Mouse (Mus musculus) embryonic facial prominence, embryonic 11.5 days (tissue): Measurements from ENCODE around the gene Foxj3. TPM values are rescaled to one million over a fixed set of nuclear protein-coding genes. Genes with fewer than 3 reads are reported as not detected.
"Not testable (repeated sequence)": the region's sequence is repeated elsewhere in the genome, so short reads cannot be mapped to it uniquely, and the experiment has no call there.

Experiments
- ATAC-seq: fragments of 200-750 bp; cut with Nextera tagmentation; replicated peaks from 2 replicates; pipeline ENCODE4 v1.8.0; 2017; ENCODE audit warnings: low read depth; ENCODE audit not compliant: insufficient number of reproducible peaks, low FRiP score, low TSS enrichment
- DNase-seq: peaks from one replicate; pipeline ENCODE4 v3.0.0-alpha.2; 2015; ENCODE audit warnings: low spot score
- H3K27ac ChIP-seq: fragments of 300-500 bp; sonication (generic); replicated peaks from 2 replicates; pipeline ENCODE4 v1.5.1; 2014; ENCODE audit warnings: mild to moderate bottlenecking, low read depth, low read length, control low read depth
- H3K27me3 ChIP-seq: fragments of 300-500 bp; sonication (generic); 2 replicates; pipeline ENCODE4 v1.6.1; 2014; ENCODE audit warnings: mild to moderate bottlenecking, low read length, moderate library complexity, mixed read lengths; ENCODE audit not compliant: control insufficient read depth, insufficient read depth
- H3K36me3 ChIP-seq: fragments of 300-500 bp; sonication (generic); replicated peaks from 2 replicates; pipeline ENCODE4 v1.6.1; 2014; ENCODE audit warnings: low read depth, mild to moderate bottlenecking, low read length, moderate library complexity, mixed read lengths; ENCODE audit not compliant: control insufficient read depth, insufficient read depth
- H3K4me1 ChIP-seq: fragments of 300-500 bp; sonication (generic); 2 replicates; pipeline ENCODE4 v1.6.1; 2014; ENCODE audit warnings: low read length, mixed read lengths; ENCODE audit not compliant: control insufficient read depth, insufficient read depth
- H3K4me2 ChIP-seq: fragments of 300-500 bp; sonication (generic); 2 replicates; pipeline ENCODE4 v1.6.1; 2014; ENCODE audit warnings: low read depth, mild to moderate bottlenecking, control low read depth, low read length, moderate library complexity
- H3K4me3 ChIP-seq: fragments of 300-500 bp; sonication (generic); 2 replicates; pipeline ENCODE4 v1.5.1; 2014; ENCODE audit warnings: low read depth, low read length, control low read depth
- H3K9ac ChIP-seq: fragments of 300-500 bp; sonication (generic); replicated peaks from 2 replicates; pipeline ENCODE4 v1.6.1; 2014; ENCODE audit warnings: mild to moderate bottlenecking, control low read depth, low read length
- H3K9me3 ChIP-seq: fragments of 300-500 bp; sonication (generic); replicated peaks from 2 replicates; pipeline ENCODE4 v1.6.1; 2016; ENCODE audit warnings: mild to moderate bottlenecking, low read length, inconsistent platforms, mixed read lengths; ENCODE audit not compliant: control insufficient read depth
- WGBS: fragments of 180-500 bp; shearing (Covaris S2); extraction: QIAGEN DNeasy Blood & Tissue Kit; methylation state at CpG from one replicate; pipeline ENCODE4 v1.1.7; 2014; 5-methylcytosine and 5-hydroxymethylcytosine counted together
- polyA plus RNA-seq: library from polyadenylated mRNA; unstranded; fragments of >200 nt; fragmentation: Nextera tagmentation; extraction: Ambion mirVana; gene quantifications from 2 replicates; pipeline ENCODE4 v1.2.1, GENCODE M21; 2014

Gene Foxj3
- polyA plus RNA-seq = 25.7 and 30.9 TPM in 2 replicates

DNA sequence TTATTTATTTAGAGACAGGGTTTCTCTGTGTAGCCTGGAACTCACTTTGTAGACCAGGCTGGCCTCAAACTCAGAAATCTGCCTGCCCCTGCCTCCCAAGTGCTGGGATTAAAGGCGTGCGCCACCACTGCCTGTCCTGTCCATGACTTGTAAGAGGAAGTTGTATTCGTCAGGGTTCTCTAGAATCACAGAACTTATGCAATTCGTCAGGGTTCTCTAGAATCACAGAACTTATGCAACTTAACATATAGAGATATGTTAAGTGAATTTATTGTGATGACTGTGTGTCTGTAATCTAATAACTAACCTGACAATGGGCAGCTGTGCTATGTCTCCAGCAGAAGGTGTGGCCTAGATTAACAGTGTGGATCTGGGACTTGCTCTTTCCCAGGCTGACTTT is at the start of gene Foxj3:
Gene Foxj3 (plus strand): TSS at position 390 of the 400 bp plus-strand sequence.
- ATAC-seq, DNase-seq, H3K27me3 ChIP-seq, H3K36me3 ChIP-seq, H3K27ac ChIP-seq, H3K9ac ChIP-seq, H3K9me3 ChIP-seq, H3K4me3 ChIP-seq, H3K4me1 ChIP-seq, H3K4me2 ChIP-seq: not testable (repeated sequence)
- 93% methylated on average over 4 of the region's 4 CpGs for WGBS

DNA sequence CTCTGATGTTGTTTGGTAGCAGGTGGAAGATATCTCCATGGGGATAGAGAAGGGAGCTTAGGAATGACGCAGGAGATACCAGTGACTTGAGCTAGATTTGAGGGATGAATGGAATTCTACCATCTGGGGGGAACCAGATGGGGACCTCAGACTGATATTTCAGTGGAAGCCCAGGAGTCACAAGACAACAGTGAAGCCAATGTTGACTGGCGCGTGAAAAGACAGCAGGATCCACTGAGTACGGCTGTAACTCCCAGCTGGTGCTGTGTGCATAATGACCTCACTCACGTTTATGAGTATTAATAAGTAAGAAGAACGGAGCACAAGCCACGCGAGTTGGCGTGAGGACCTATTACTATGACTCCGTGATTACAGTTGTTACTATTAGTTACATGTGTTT is 47.1 kb upstream of the Foxj3 start:
- Histone ChIP-seq H3K4me1 (no peaks in the 10 kb centered on the region), H3K9me3 (no peaks in the 10 kb centered on the region), H3K4me3 (no peak overlapping the region), H3K27ac (no peak overlapping the region), H3K36me3 (no peaks in the 10 kb centered on the region), H3K27me3 (peaks cover 8% of the 10 kb centered on the region), H3K9ac (no peak overlapping the region), H3K4me2 (no peak overlapping the region)
- ATAC-seq = no peak
- WGBS = 88% methylated on average over 10 of the region's 10 CpGs
- no peak for DNase-seq

- Histone ChIP-seq H3K4me1 (no peaks in the 10 kb centered on the region), H3K9me3 (no peaks in the 10 kb centered on the region), H3K27me3 (peaks cover 8% of the 10 kb centered on the region), H3K4me2 (no peak overlapping the region), H3K36me3 (no peaks in the 10 kb centered on the region), H3K27ac (no peak overlapping the region), H3K9ac (no peak overlapping the region), H3K4me3 (no peak overlapping the region)
- 73% methylated on average over 3 of the region's 3 CpGs for WGBS
- ATAC-seq (no peak), DNase-seq (peak; percentile 59)
These were observed 46.0 kb upstream of the Foxj3 start for GRCm38 (mm10) chr4:119490806-119491205.

DNA sequence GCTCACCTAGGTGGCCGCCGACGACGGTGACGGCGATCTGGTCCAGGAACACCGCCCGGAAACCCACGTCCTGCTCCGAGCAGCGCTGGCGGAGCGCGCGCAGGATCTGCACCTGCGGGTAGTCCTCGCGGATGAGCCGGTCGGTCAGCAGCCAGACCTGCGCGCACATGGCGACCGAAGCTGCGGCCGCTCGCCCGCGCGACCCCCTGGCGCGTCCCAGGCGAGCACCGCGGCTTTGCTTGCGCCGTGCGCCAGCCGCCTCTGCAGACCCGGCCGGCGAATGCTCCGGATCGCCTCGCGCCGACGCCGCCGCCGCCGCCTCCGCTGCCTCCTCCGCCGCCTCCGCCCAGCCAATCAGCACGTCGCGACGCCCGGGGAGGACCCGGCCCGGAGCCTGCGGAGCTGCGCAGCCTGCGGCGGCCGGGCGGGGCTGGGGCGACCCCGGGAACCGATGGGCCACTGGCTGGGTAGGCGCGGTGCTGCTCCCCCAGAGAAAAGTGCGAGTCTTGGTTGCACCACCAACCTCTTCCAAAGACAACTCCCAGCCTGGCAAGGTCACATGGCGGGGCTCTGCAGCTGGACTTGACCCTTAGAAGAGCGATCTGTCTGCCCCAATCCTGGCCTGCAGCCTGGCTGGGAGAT is 44.4 kb upstream of the Foxj3 start, which contains the start of gene Rimkla:
Gene Rimkla (minus strand): TSS at position 338 of the 642 bp plus-strand sequence.
- under 1% methylated on average over 61 of the region's 77 CpGs for WGBS
- DNase-seq = peak; percentile 72

DNA sequence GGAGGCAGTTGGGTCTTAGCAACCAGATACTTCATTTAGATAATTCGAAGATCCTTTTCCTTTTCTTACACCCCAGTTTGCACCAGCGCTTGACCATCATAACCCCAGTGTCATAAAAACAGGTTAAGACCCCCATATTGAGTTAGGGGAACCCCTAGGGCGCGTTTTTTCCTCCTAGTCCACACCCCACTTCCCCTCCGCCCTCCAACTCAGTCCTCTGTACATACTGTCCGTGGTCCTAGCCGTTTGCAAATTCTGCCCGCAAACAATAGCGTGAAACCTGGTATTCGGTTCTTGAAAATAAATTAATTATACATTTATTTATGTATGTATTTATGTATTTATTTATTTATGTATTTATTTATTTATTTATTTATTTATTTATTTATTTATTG is 43.9 kb upstream of the Foxj3 start:
- H3K9me3 ChIP-seq = no peaks in the 10 kb centered on the region
- peak overlapping the region; percentile 55 for H3K4me3 ChIP-seq
- H3K4me1 ChIP-seq = no peaks in the 10 kb centered on the region
- H3K27ac ChIP-seq = no peak overlapping the region
- peak overlapping the region; percentile 57 for H3K9ac ChIP-seq
- ATAC-seq (peak; percentile 45; the same call in 1 of the 2 replicates), DNase-seq (peak; percentile 4)
- H3K36me3 ChIP-seq = no peaks in the 10 kb centered on the region
- H3K27me3 ChIP-seq = peaks cover 8% of the 10 kb centered on the region
- WGBS = 30% methylated on average over 10 of the region's 10 CpGs
- peak overlapping the region; percentile 94 for H3K4me2 ChIP-seq

More for the DNA sequence above, 44.4 kb upstream of the Foxj3 start, which contains the start of gene Rimkla:
- peak within 1 kb of the TSS; percentile 55 for H3K4me3 ChIP-seq
- no peak within 1 kb of the TSS for H3K27ac ChIP-seq
- ATAC-seq = peak; percentile 88
- H3K9ac ChIP-seq = peak within 1 kb of the TSS; percentile 57
- H3K9me3 ChIP-seq = no peaks in the 10 kb centered on the region
- H3K4me1 ChIP-seq = no peaks in the 10 kb centered on the region
- no peaks in the 10 kb centered on the region for H3K36me3 ChIP-seq
- peak within 1 kb of the TSS; percentile 94 for H3K4me2 ChIP-seq
- H3K27me3 ChIP-seq = peaks cover 8% of the 10 kb centered on the region

DNA sequence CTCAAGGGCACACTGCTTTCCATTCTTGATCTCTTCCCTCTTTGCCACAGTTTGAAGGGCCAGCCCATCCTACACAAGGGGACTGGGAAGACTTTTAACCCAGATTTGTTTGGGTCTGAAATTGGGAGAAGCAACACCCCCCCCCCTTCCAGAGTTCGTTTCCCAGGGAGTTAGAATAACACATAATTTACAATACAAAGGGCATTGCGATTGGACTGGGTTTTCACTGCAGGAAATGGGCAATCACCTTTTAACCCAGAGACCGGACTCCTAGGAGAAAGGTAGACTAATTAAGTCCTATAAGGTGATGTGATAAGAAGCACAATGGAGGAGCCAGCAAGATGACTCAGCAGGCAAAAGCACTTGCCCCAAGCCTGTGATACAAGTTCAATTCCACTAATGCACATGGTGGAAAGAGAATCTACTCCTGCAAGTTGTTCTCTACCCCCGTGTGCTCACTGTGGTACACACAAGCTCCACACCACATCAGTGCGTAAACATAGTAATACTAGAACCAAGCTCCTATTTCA is 38.4 kb upstream of the Foxj3 start:
- ATAC-seq (no peak), DNase-seq (no peak)
- Histone ChIP-seq H3K36me3 (no peaks in the 10 kb centered on the region), H3K27ac (no peak overlapping the region), H3K9me3 (no peaks in the 10 kb centered on the region), H3K4me3 (no peak overlapping the region), H3K4me1 (no peaks in the 10 kb centered on the region), H3K27me3 (no peaks in the 10 kb centered on the region), H3K4me2 (no peak overlapping the region), H3K9ac (no peak overlapping the region)
- 70% methylated on average over 5 of the region's 5 CpGs for WGBS

GRCm38 (mm10) chr4:119511591-119511990 is 25.2 kb upstream of the Foxj3 start:
- no peak overlapping the region for H3K9ac ChIP-seq
- no peak overlapping the region for H3K4me2 ChIP-seq
- H3K36me3 ChIP-seq = no peaks in the 10 kb centered on the region
- H3K9me3 ChIP-seq = no peaks in the 10 kb centered on the region
- H3K27me3 ChIP-seq = no peaks in the 10 kb centered on the region
- DNase-seq (no peak), ATAC-seq (no peak)
- H3K4me3 ChIP-seq = no peak overlapping the region
- no peak overlapping the region for H3K27ac ChIP-seq
- WGBS = 65% methylated on average over 2 of the region's 2 CpGs
- H3K4me1 ChIP-seq = no peaks in the 10 kb centered on the region

DNA sequence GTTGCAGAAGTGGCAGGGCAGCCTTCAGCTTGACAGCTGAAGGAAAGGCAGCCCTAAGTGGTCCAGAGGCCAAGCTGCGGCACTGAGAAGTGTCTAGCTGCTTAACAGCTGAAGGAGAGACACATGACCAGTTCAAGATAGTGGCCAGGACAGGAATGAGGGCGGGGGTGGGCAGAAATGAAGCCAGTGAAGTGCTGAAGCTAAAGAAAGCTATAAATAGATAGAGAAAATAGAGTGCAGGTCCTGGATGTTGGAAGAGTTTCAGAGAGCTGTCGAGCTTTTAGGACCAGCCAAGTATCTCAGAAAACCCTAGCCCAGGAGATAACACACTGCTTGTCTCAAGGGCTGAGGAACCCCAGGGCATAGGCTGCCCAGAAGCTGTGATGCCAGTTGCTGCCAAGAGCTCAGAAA is 24.1 kb upstream of the Foxj3 start:
- Histone ChIP-seq H3K9ac (no peak overlapping the region), H3K4me3 (no peak overlapping the region), H3K4me1 (no peaks in the 10 kb centered on the region), H3K9me3 (no peaks in the 10 kb centered on the region), H3K27ac (no peak overlapping the region), H3K4me2 (no peak overlapping the region), H3K27me3 (no peaks in the 10 kb centered on the region), H3K36me3 (no peaks in the 10 kb centered on the region)
- WGBS = 76% methylated on average over 3 of the region's 3 CpGs
- ATAC-seq (no peak), DNase-seq (no peak)
